Mouse (Mus musculus) stomach, postnatal 0 days (tissue): ENCODE results near the gene Cyp1a1. TPM values are rescaled to one million over a fixed set of nuclear protein-coding genes. Genes with fewer than 3 reads are reported as not detected.

ENCODE experiments used
- ATAC-seq: fragments of 200-750 bp; cut with Nextera tagmentation; 2 replicates; pipeline ENCODE4 v1.8.0; 2017; ENCODE audit not compliant: low FRiP score, low TSS enrichment
- DNase-seq: peaks from one replicate; pipeline ENCODE4 v3.0.0-alpha.2; 2016; ENCODE audit warnings: low spot score
- H3K27ac ChIP-seq: fragments of 300-500 bp; sonication (generic); replicated peaks from 2 replicates; pipeline ENCODE4 v1.5.1; 2014; ENCODE audit warnings: mild to moderate bottlenecking, control low read depth
- H3K27me3 ChIP-seq: fragments of 300-500 bp; sonication (generic); 2 replicates; pipeline ENCODE4 v1.6.1; 2014; ENCODE audit warnings: low read length; ENCODE audit not compliant: control insufficient read depth, insufficient read depth
- H3K36me3 ChIP-seq: fragments of 300-500 bp; sonication (generic); 2 replicates; pipeline ENCODE4 v1.6.1; 2014; ENCODE audit warnings: low read length, mixed read lengths; ENCODE audit not compliant: control insufficient read depth, insufficient read depth
- H3K4me1 ChIP-seq: fragments of 300-500 bp; sonication (generic); replicated peaks from 2 replicates; pipeline ENCODE4 v1.6.1; 2014; ENCODE audit warnings: antibody characterized with exemption; ENCODE audit not compliant: control insufficient read depth, insufficient read depth
- H3K4me2 ChIP-seq: fragments of 300-500 bp; sonication (generic); replicated peaks from 2 replicates; pipeline ENCODE4 v1.6.1; 2014; ENCODE audit warnings: low read depth, mild to moderate bottlenecking, control low read depth, moderate library complexity
- H3K4me3 ChIP-seq: fragments of 300-500 bp; sonication (generic); 2 replicates; pipeline ENCODE4 v1.5.1; 2014; ENCODE audit warnings: low read depth, low read length, control low read depth
- H3K9ac ChIP-seq: fragments of 300-500 bp; sonication (generic); 2 replicates; pipeline ENCODE4 v1.6.1; 2014; ENCODE audit warnings: mild to moderate bottlenecking, low read length, control low read depth, mixed read lengths
- H3K9me3 ChIP-seq: fragments of 300-500 bp; sonication (generic); 2 replicates; pipeline ENCODE4 v1.6.1; 2016; ENCODE audit warnings: low read length; ENCODE audit not compliant: control insufficient read depth
- CTCF ChIP-seq: IDR thresholded peaks from 2 replicates; pipeline ENCODE4 v1.5.1; 2016; ENCODE audit warnings: antibody characterized with exemption, low read depth, mild to moderate bottlenecking, moderate library complexity
- EP300 ChIP-seq: optimal IDR thresholded peaks from 2 replicates; pipeline ENCODE3; 2016; ENCODE audit warnings: antibody characterized with exemption
- WGBS: fragments of 180-500 bp; shearing (Covaris S2); extraction: QIAGEN DNeasy Blood & Tissue Kit; methylation state at CpG from one replicate; pipeline ENCODE4 v1.1.7; 2014; 5-methylcytosine and 5-hydroxymethylcytosine counted together
- polyA plus RNA-seq: library from polyadenylated mRNA; unstranded; fragments of >200 nt; fragmentation: Nextera tagmentation; extraction: Ambion mirVana; gene quantifications from 2 replicates; pipeline ENCODE4 v1.2.1, GENCODE M21; 2015

Gene Cyp1a1
- polyA plus RNA-seq, 1 experiment from 2014 or later = 0.11 TPM

- no peak for ATAC-seq
- Histone ChIP-seq H3K36me3 (no peaks in the 10 kb centered on the region), H3K4me3 (no peak overlapping the region), H3K9me3 (no peaks in the 10 kb centered on the region), H3K9ac (no peak overlapping the region), H3K4me1 (no peaks in the 10 kb centered on the region), H3K4me2 (no peak overlapping the region), H3K27ac (no peak overlapping the region), H3K27me3 (no peaks in the 10 kb centered on the region)
- no peak for DNase-seq
- 63% methylated on average over 11 of the region's 11 CpGs for WGBS
- TF ChIP-seq CTCF (no peak), EP300 (no peak)
Observed at GRCm38 (mm10) chr9:57667817-57668216, 19.9 kb upstream of the Cyp1a1 start.

DNA sequence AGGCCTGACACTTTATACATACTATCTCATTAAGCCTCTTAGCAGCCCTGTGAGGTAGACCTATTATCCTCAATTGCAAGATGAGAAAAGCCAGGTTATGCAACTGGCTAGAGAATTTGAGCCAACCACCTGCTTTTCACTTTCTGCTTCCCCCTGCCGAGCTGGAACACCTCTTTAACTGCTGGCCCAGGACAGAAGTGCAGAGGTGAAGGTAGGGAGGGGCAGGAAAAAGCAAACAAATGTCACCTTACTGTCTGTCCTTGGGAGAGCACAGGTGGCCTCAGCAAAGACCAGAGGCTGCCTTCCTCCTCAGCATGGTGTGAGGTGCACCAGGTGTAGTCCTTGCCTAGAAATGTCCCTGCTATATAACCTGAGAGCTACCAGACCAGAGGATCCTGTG is 19.5 kb upstream of the Cyp1a1 start:
- TF ChIP-seq EP300 (no peak), CTCF (no peak)
- no peak overlapping the region for H3K4me3 ChIP-seq
- no peak overlapping the region for H3K9ac ChIP-seq
- no peaks in the 10 kb centered on the region for H3K27me3 ChIP-seq
- WGBS = 14% methylated on average over 1 of the region's 1 CpGs
- no peaks in the 10 kb centered on the region for H3K9me3 ChIP-seq
- no peak overlapping the region for H3K27ac ChIP-seq
- no peaks in the 10 kb centered on the region for H3K4me1 ChIP-seq
- no peaks in the 10 kb centered on the region for H3K36me3 ChIP-seq
- ATAC-seq (no peak), DNase-seq (no peak)
- no peak overlapping the region for H3K4me2 ChIP-seq

- no peaks in the 10 kb centered on the region for H3K27me3 ChIP-seq
- H3K9me3 ChIP-seq = no peaks in the 10 kb centered on the region
- TF ChIP-seq EP300 (no peak), CTCF (no peak)
- no peak overlapping the region for H3K27ac ChIP-seq
- H3K9ac ChIP-seq = no peak overlapping the region
- H3K36me3 ChIP-seq = no peaks in the 10 kb centered on the region
- WGBS = 88% methylated on average over 3 of the region's 3 CpGs
- no peaks in the 10 kb centered on the region for H3K4me1 ChIP-seq
- DNase-seq (no peak), ATAC-seq (no peak)
- no peak overlapping the region for H3K4me3 ChIP-seq
- H3K4me2 ChIP-seq = no peak overlapping the region
Observed at GRCm38 (mm10) chr9:57669566-57669965, 18.2 kb upstream of the Cyp1a1 start.

- 87% methylated on average over 4 of the region's 4 CpGs for WGBS
- H3K4me2 ChIP-seq = no peak overlapping the region
Observed at GRCm38 (mm10) chr9:57671037-57671436, 16.7 kb upstream of the Cyp1a1 start.

DNA sequence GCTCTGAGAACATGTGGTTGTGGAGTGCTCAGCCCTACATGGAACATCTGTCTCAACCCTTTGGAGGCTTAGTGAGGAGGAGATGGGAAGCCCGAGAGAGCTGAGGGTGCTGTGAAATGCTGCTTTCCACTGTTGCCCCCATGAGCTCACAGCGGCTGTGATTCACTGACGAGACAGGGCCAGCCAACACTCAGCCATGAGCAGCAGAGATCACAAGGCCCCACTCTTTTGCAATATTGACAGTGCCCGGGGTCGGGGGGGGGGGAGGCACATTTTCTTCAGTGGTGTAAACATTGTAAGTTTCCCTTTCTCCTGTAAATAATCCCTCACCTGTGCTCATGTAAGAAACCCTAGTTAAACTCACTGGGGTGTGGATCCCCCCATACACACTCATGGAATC is 16.2 kb upstream of the Cyp1a1 start:
- Histone ChIP-seq H3K27ac (no peak overlapping the region), H3K36me3 (no peaks in the 10 kb centered on the region), H3K4me2 (no peak overlapping the region), H3K4me3 (no peak overlapping the region), H3K4me1 (no peaks in the 10 kb centered on the region), H3K9ac (no peak overlapping the region), H3K27me3 (no peaks in the 10 kb centered on the region), H3K9me3 (no peaks in the 10 kb centered on the region)
- ATAC-seq (no peak), DNase-seq (no peak)
- WGBS = 69% methylated on average over 5 of the region's 5 CpGs
- TF ChIP-seq CTCF (no peak), EP300 (no peak)

More at GRCm38 (mm10) chr9:57671037-57671436, 16.7 kb upstream of the Cyp1a1 start:
- Histone ChIP-seq H3K4me3 (no peak overlapping the region), H3K9ac (no peak overlapping the region), H3K27me3 (no peaks in the 10 kb centered on the region), H3K36me3 (no peaks in the 10 kb centered on the region), H3K27ac (no peak overlapping the region), H3K4me1 (no peaks in the 10 kb centered on the region), H3K9me3 (no peaks in the 10 kb centered on the region)
- TF ChIP-seq EP300 (no peak), CTCF (no peak)
- no peak for DNase-seq
- no peak for ATAC-seq

DNA sequence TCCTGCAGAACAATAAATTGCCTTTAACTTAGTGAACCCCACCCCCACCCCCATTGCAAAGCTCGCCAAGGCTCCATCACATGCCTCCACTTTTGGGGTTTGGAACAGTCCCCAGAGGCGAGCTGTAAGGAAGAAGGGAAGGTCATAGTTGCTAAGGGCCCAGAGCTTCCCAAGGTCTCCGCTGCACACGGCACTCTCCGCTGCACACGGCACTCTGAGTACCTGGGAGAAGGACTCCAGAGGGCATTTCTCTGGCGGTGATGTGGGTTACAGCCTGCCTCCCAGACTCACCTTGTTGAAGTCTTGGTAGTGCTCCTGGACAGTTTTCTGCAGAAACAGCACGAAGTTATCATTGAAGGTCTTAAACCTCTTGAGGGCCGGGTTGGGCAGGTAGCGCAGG is 6.3 kb upstream of the Cyp1a1 start:
- Histone ChIP-seq H3K27ac (no peak overlapping the region), H3K36me3 (no peaks in the 10 kb centered on the region), H3K4me3 (no peak overlapping the region), H3K4me2 (no peak overlapping the region), H3K9me3 (no peaks in the 10 kb centered on the region), H3K9ac (no peak overlapping the region), H3K27me3 (no peaks in the 10 kb centered on the region), H3K4me1 (no peaks in the 10 kb centered on the region)
- DNase-seq (no peak), ATAC-seq (0 out of 2 replicates have a peak, but pooled peaks have one; percentile 18)
- WGBS = 84% methylated on average over 10 of the region's 10 CpGs
- no peak for TF ChIP-seq EP300
- TF ChIP-seq CTCF = no peak
